Mouse (Mus musculus) frontal cortex, postnatal 25 days (tissue): ENCODE results near the gene Sla2.
"Not testable (repeated sequence)": the region's sequence is repeated elsewhere in the genome, so short reads cannot be mapped to it uniquely, and the experiment has no call there.

Experiments used
- DNase-seq, 2 experiments: peaks; one replicate each; pipeline ENCODE4 v3.0.0; 2022; ENCODE audit warnings: low spot score in 2 of 2

Sla2 gene

GRCm38 (mm10) chr2:156887017-156887416 lies at the start of gene Sla2:
Gene Sla2 (minus strand): TSS chr2:156887192.
- DNase-seq: no peak

GRCm38 (mm10) chr2:156935005-156935404 lies 48.0 kb upstream of the Sla2 start:
- DNase-seq: no peak

- no peak for DNase-seq
Measured at GRCm38 (mm10) chr2:156933426-156933825, 46.4 kb upstream of the Sla2 start.

GRCm38 (mm10) chr2:156931421-156931820 lies 44.4 kb upstream of the Sla2 start:
- no peak for DNase-seq

GRCm38 (mm10) chr2:156930549-156930948 lies 43.6 kb upstream of the Sla2 start:
- no peak for DNase-seq

- no peak for DNase-seq
Measured at GRCm38 (mm10) chr2:156929519-156930120, 42.6 kb upstream of the Sla2 start.

- DNase-seq: no peak
Measured at GRCm38 (mm10) chr2:156928606-156929005, 41.6 kb upstream of the Sla2 start.

GRCm38 (mm10) chr2:156927663-156928062 lies 40.7 kb upstream of the Sla2 start:
- no peak for DNase-seq

GRCm38 (mm10) chr2:156925611-156926010 lies 38.6 kb upstream of the Sla2 start:
- not testable (repeated sequence) for DNase-seq

- not testable (repeated sequence) for DNase-seq
Measured at GRCm38 (mm10) chr2:156925075-156925474, 38.1 kb upstream of the Sla2 start.

- DNase-seq: no peak
Measured at GRCm38 (mm10) chr2:156924210-156924898, 37.4 kb upstream of the Sla2 start.

- DNase-seq: no peak
Measured at GRCm38 (mm10) chr2:156923057-156923456, 36.1 kb upstream of the Sla2 start.

- no peak for DNase-seq
Measured at GRCm38 (mm10) chr2:156919796-156920195, 32.8 kb upstream of the Sla2 start.

- not testable (repeated sequence) for DNase-seq
Measured at GRCm38 (mm10) chr2:156919191-156919590, 32.2 kb upstream of the Sla2 start.

GRCm38 (mm10) chr2:156918562-156918961 lies 31.6 kb upstream of the Sla2 start:
- no peak for DNase-seq

- no peak for DNase-seq
Measured at GRCm38 (mm10) chr2:156916419-156917125, 29.6 kb upstream of the Sla2 start.

- DNase-seq: no peak
Measured at GRCm38 (mm10) chr2:156915559-156915958, 28.6 kb upstream of the Sla2 start.

- no peak for DNase-seq
Measured at GRCm38 (mm10) chr2:156913191-156913590, 26.2 kb upstream of the Sla2 start.

- DNase-seq: not testable (repeated sequence)
Measured at GRCm38 (mm10) chr2:156905931-156906330, 18.9 kb upstream of the Sla2 start.

- DNase-seq: peak; percentile 65 to 67
Measured at GRCm38 (mm10) chr2:156904976-156905717, 18.2 kb upstream of the Sla2 start.

- DNase-seq: no peak
Measured at GRCm38 (mm10) chr2:156903367-156903766, 16.4 kb upstream of the Sla2 start.

- not testable (repeated sequence) for DNase-seq
Measured at GRCm38 (mm10) chr2:156902411-156902810, 15.4 kb upstream of the Sla2 start.
